ENCODE assay signal across 16 mouse cellular contexts in genomic region chr15:85033916-85034315, GRCm38 (mm10). TPM values are rescaled to one million over a fixed set of nuclear protein-coding genes. Genes with fewer than 3 reads are reported as not detected.
A peak's percentile ranks its signal among the peaks of the same experiment; 100 is the strongest.
DNase-seq lines count a peak whose midpoint lies in the region; ATAC-seq and TF ChIP-seq lines count a peak whose summit lies in the region.
"Not testable (repeated sequence)": the region's sequence is repeated elsewhere in the genome, so short reads cannot be mapped to it uniquely, and the experiment has no call there.
"Had no signal": no experiment of that assay in that cellular context is flagged by ENCODE, and none has a peak within 500 bp of the region (broad histone marks: within the 10 kb centered on the region; RNA-seq: fewer than 3 reads in every experiment).

No protein-coding gene starts in this region.

- not testable (repeated sequence) for TF ChIP-seq POLR2A in kidney, adult 2 months (IDR thresholded peaks at IDR 0.05; ENCODE audit: low read depth, low read length)

- not testable (repeated sequence) for H3K4me2 ChIP-seq in intestine, embryonic 15.5 days (replicated peaks); stomach, embryonic 15.5 days

- not testable (repeated sequence) for H3K27me3 ChIP-seq in intestine, embryonic 15.5 days (replicated peaks); kidney, adult 2 months (replicated peaks; ENCODE audit: control insufficient read depth, insufficient read depth, low read length); stomach, embryonic 15.5 days (replicated peaks)

- TF ChIP-seq CTCF in kidney, adult 2 months (conservative IDR thresholded peaks at IDR 0.05; ENCODE audit: insufficient read depth, insufficient read length, low read depth, low read length): not testable (repeated sequence)

- peaks cover 0 to 12% of the 10 kb centered on the region in 2 experiments; a peak in 2 of 4 replicates for H3K4me1 ChIP-seq in ES-E14 (ENCODE audit: control insufficient read depth in 2 of 2, insufficient read depth in 2 of 2, low read length in 2 of 2, poor library complexity in 1 of 2)
- peaks cover 18% of the 10 kb centered on the region for H3K4me1 ChIP-seq in intestine, embryonic 15.5 days (replicated peaks)
- not testable (repeated sequence) for H3K4me1 ChIP-seq in kidney, adult 2 months (ENCODE audit: control insufficient read depth, insufficient read depth, low read length)
- peaks cover 19% of the 10 kb centered on the region for H3K4me1 ChIP-seq in stomach, embryonic 15.5 days

- H3K27ac ChIP-seq in ES-E14 (ENCODE audit: insufficient read depth, low read depth, low read length, poor library complexity, severe bottlenecking); kidney, adult 2 months (ENCODE audit: insufficient read depth, low read depth, low read length): not testable (repeated sequence)
- H3K27ac ChIP-seq in intestine, embryonic 15.5 days: peak overlapping the region; percentile 64
- peak overlapping the region; percentile 66 for H3K27ac ChIP-seq in stomach, embryonic 15.5 days

- not testable (repeated sequence) for H3K4me3 ChIP-seq in ES-E14 (ENCODE audit: insufficient read depth in 1 of 2, low read depth in 1 of 2, low read length in 2 of 2, poor library complexity in 1 of 2, severe bottlenecking in 1 of 2); intestine, embryonic 15.5 days (replicated peaks); kidney, adult 2 months (ENCODE audit: insufficient read depth, low read depth, low read length); stomach, embryonic 15.5 days (replicated peaks)

- DNase-seq in ES-E14 (ENCODE audit: low read depth, low spot score): not testable (repeated sequence)
- DNase-seq in kidney, adult 2 months: peak; percentile 60
- peak; percentile 63 for DNase-seq in kidney, postnatal 10 days
- DNase-seq in lung, adult 18-20 months: peak; percentile 18 to 55
- peak; percentile 33 for DNase-seq in lung, postnatal 36 days

- H3K36me3 ChIP-seq in ES-E14 (ENCODE audit: control insufficient read depth, insufficient read depth, low read length, poor library complexity, severe bottlenecking); intestine, embryonic 15.5 days; kidney, adult 2 months (ENCODE audit: control insufficient read depth, insufficient read depth, low read length); stomach, embryonic 15.5 days: not testable (repeated sequence)

- peak; percentile 34; the same call in 1 of the 2 replicates for ATAC-seq in intestine, embryonic 15.5 days
- ATAC-seq in stomach, embryonic 15.5 days (ENCODE audit: insufficient read depth, low FRiP score, low read depth): not testable (repeated sequence)

- 30% methylated on average over 7 of the region's 7 CpGs for WGBS in intestine, embryonic 15.5 days
- 24% methylated on average over 7 of the region's 7 CpGs for WGBS in kidney, adult 2 months
- WGBS in stomach, embryonic 15.5 days: 35% methylated on average over 7 of the region's 7 CpGs

- H3K9ac ChIP-seq in ES-E14 (ENCODE audit: insufficient read depth, low read depth, low read length, poor library complexity, severe bottlenecking): peak overlapping the region; percentile 3; the same call in 1 of the 2 replicates
- H3K9ac ChIP-seq in intestine, embryonic 15.5 days; stomach, embryonic 15.5 days: not testable (repeated sequence)

- in situ Hi-C loops in ES-E14 (cut with MboI; ENCODE audit: low sequenced_read_pairs in 2 of 2, unreplicated experiment in 2 of 2): not testable (repeated sequence)

- not testable (repeated sequence) for H3K9me3 ChIP-seq in ES-E14 (ENCODE audit: control insufficient read depth, insufficient read depth, low read depth, low read length); intestine, embryonic 15.5 days; stomach, embryonic 15.5 days

RNA-seq across cellular contexts. Expression of gene Fam118a, which starts 5.2 kb away (rescaled TPM):
- total RNA-seq in ES-E14 (2012; rRNA removed): 20.9 and 31.5 TPM in 2 replicates
- polyA plus RNA-seq in intestine, embryonic 15.5 days (2015; fragmentation: Nextera tagmentation; extraction: Ambion mirVana): 29.2 and 29.9 TPM in 2 replicates
- 4.1 and 4.9 TPM in 2 replicates for polyA plus RNA-seq in kidney, adult 2 months (2012; rRNA removed)
- 29.8 and 30.4 TPM in 2 replicates for polyA plus RNA-seq in stomach, embryonic 15.5 days (2015; fragmentation: Nextera tagmentation; extraction: Ambion mirVana)

RNA-seq across cellular contexts. Expression of gene Upk3a, which starts 17.0 kb away (rescaled TPM):
- total RNA-seq in ES-E14 (2012; rRNA removed): 0.18 TPM in 1 of 2 replicates, not detected in the other
- polyA plus RNA-seq in intestine, embryonic 15.5 days (2015; fragmentation: Nextera tagmentation; extraction: Ambion mirVana): 1.5 and 2.1 TPM in 2 replicates
- 19.6 and 24.9 TPM in 2 replicates for polyA plus RNA-seq in kidney, adult 2 months (2012; rRNA removed)
- polyA plus RNA-seq in stomach, embryonic 15.5 days (2015; fragmentation: Nextera tagmentation; extraction: Ambion mirVana): 6.8 and 8.6 TPM in 2 replicates
- total RNA-seq: adrenal gland, postnatal 10 days; gastrocnemius, postnatal 14 days; granulocyte monocyte progenitor cell, adult 5-6 weeks; heart, postnatal 14 days had no signal
- polyA plus RNA-seq: embryonic facial prominence, embryonic 11.5 days; heart, embryonic 14.5 days; inflammation-experienced regulatory T-cells, adult 6 months; limb, embryonic 10.5 days; liver, embryonic 13.5 days had no signal

RNA-seq across cellular contexts. Expression of gene 5031439G07Rik, which starts 45.6 kb away (rescaled TPM):
- 16.0 and 18.4 TPM in 2 replicates for total RNA-seq in ES-E14 (2012; rRNA removed)
- 9.6 and 12.6 TPM in 2 replicates for polyA plus RNA-seq in intestine, embryonic 15.5 days (2015; fragmentation: Nextera tagmentation; extraction: Ambion mirVana)
- polyA plus RNA-seq in kidney, adult 2 months (2012; rRNA removed): 21.7 and 24.1 TPM in 2 replicates
- 13.7 and 16.2 TPM in 2 replicates for polyA plus RNA-seq in stomach, embryonic 15.5 days (2015; fragmentation: Nextera tagmentation; extraction: Ambion mirVana)
